Mouse (Mus musculus) forebrain, embryonic 10.5 days (tissue): ENCODE results near the gene Dock9. TPM values are rescaled to one million over a fixed set of nuclear protein-coding genes. Genes with fewer than 3 reads are reported as not detected.

Experiments used
- DNase-seq: peaks from one replicate; pipeline ENCODE4 v3.0.0-alpha.2; 2017; ENCODE audit warnings: low spot score; ENCODE audit errors: extremely low spot score
- H3K27ac ChIP-seq: fragments of 300-500 bp; sonication (generic); 2 replicates; pipeline ENCODE4 v1.5.1; 2016; ENCODE audit warnings: mild to moderate bottlenecking
- H3K27me3 ChIP-seq: fragments of 300-500 bp; sonication (generic); 2 replicates; pipeline ENCODE4 v1.6.1; 2016; ENCODE audit warnings: mild to moderate bottlenecking; ENCODE audit not compliant: poor library complexity, severe bottlenecking
- H3K36me3 ChIP-seq: fragments of 300-500 bp; sonication (generic); replicated peaks from 2 replicates; pipeline ENCODE4 v1.6.1; 2016; ENCODE audit warnings: mild to moderate bottlenecking, moderate library complexity
- H3K4me1 ChIP-seq: fragments of 300-500 bp; sonication (generic); 2 replicates; pipeline ENCODE4 v1.6.1; 2016
- H3K4me3 ChIP-seq: fragments of 300-500 bp; sonication (generic); 2 replicates; pipeline ENCODE4 v1.5.1; 2016; ENCODE audit warnings: mild to moderate bottlenecking, moderate library complexity
- H3K9me3 ChIP-seq: fragments of 300-500 bp; sonication (generic); 2 replicates; pipeline ENCODE4 v1.6.1; 2016; ENCODE audit warnings: mild to moderate bottlenecking, moderate library complexity
- WGBS: fragments of 180-500 bp; shearing (Covaris S2); methylation state at CpG from one replicate; pipeline ENCODE4 v1.1.7; 2016; 5-methylcytosine and 5-hydroxymethylcytosine counted together
- polyA plus RNA-seq: library from polyadenylated mRNA; unstranded; fragments of >200 nt; fragmentation: Nextera tagmentation; extraction: Ambion mirVana; gene quantifications from 2 replicates; pipeline ENCODE4 v1.2.1, GENCODE M21; 2016

Dock9 gene
- polyA plus RNA-seq, 1 experiment from 2014 or later, result 3.7 TPM

- Histone ChIP-seq H3K9me3 (peaks cover 16% of the 10 kb centered on the region), H3K36me3 (no peaks in the 10 kb centered on the region)
- DNase-seq, result no peak
These were observed 9.2 kb upstream of the Dock9 start for GRCm38 (mm10) chr14:121806791-121807190.

GRCm38 (mm10) chr14:121806316-121806715 is 8.7 kb upstream of the Dock9 start:
- H3K36me3 ChIP-seq, result no peaks in the 10 kb centered on the region
- H3K4me3 ChIP-seq, result no peak overlapping the region
- WGBS, result 81% methylated on average over 3 of the region's 3 CpGs
- no peak for DNase-seq
- H3K4me1 ChIP-seq, result no peaks in the 10 kb centered on the region
- no peaks in the 10 kb centered on the region for H3K27me3 ChIP-seq
- H3K27ac ChIP-seq, result no peak overlapping the region
- peaks cover 15% of the 10 kb centered on the region for H3K9me3 ChIP-seq

More at GRCm38 (mm10) chr14:121806791-121807190, 9.2 kb upstream of the Dock9 start:
- no peak overlapping the region for H3K27ac ChIP-seq
- 77% methylated on average over 4 of the region's 4 CpGs for WGBS
- H3K4me1 ChIP-seq, result no peaks in the 10 kb centered on the region
- no peak overlapping the region for H3K4me3 ChIP-seq
- no peaks in the 10 kb centered on the region for H3K27me3 ChIP-seq

- H3K27ac ChIP-seq, result no peak overlapping the region
- DNase-seq, result no peak
- WGBS, result 88% methylated on average over 4 of the region's 4 CpGs
These were observed 6.8 kb upstream of the Dock9 start for GRCm38 (mm10) chr14:121804461-121804860.

GRCm38 (mm10) chr14:121800962-121801361 is 3.3 kb upstream of the Dock9 start:
- Histone ChIP-seq H3K9me3 (no peaks in the 10 kb centered on the region), H3K4me1 (peaks cover 20% of the 10 kb centered on the region), H3K36me3 (no peaks in the 10 kb centered on the region), H3K27me3 (peaks cover 14% of the 10 kb centered on the region), H3K4me3 (no peak overlapping the region), H3K27ac (no peak overlapping the region)
- 23% methylated on average over 2 of the region's 2 CpGs for WGBS
- DNase-seq, result no peak

More at GRCm38 (mm10) chr14:121804461-121804860, 6.8 kb upstream of the Dock9 start:
- Histone ChIP-seq H3K36me3 (no peaks in the 10 kb centered on the region), H3K4me3 (no peak overlapping the region), H3K4me1 (no peaks in the 10 kb centered on the region), H3K27me3 (no peaks in the 10 kb centered on the region), H3K9me3 (no peaks in the 10 kb centered on the region)

GRCm38 (mm10) chr14:121799112-121799511 is 1.5 kb upstream of the Dock9 start:
- H3K4me3 ChIP-seq, result no peak overlapping the region
- H3K9me3 ChIP-seq, result no peaks in the 10 kb centered on the region
- WGBS, result 85% methylated on average over 7 of the region's 7 CpGs
- no peaks in the 10 kb centered on the region for H3K36me3 ChIP-seq
- DNase-seq, result no peak
- H3K4me1 ChIP-seq, result peaks cover 20% of the 10 kb centered on the region
- no peak overlapping the region for H3K27ac ChIP-seq
- H3K27me3 ChIP-seq, result peaks cover 29% of the 10 kb centered on the region

- DNase-seq, result peak; percentile 92
- under 1% methylated on average over 22 of the region's 22 CpGs for WGBS
- Histone ChIP-seq H3K36me3 (no peaks in the 10 kb centered on the region), H3K9me3 (no peaks in the 10 kb centered on the region), H3K4me3 (peak overlapping the region; percentile 80), H3K4me1 (peaks cover 20% of the 10 kb centered on the region), H3K27ac (peak overlapping the region; percentile 89), H3K27me3 (peaks cover 29% of the 10 kb centered on the region)
These were observed 768 bp upstream of the Dock9 start for GRCm38 (mm10) chr14:121798411-121798799.

- H3K27ac ChIP-seq, result peak overlapping the region; percentile 89
- H3K9me3 ChIP-seq, result no peaks in the 10 kb centered on the region
- peaks cover 20% of the 10 kb centered on the region for H3K4me1 ChIP-seq
- no peaks in the 10 kb centered on the region for H3K36me3 ChIP-seq
- H3K27me3 ChIP-seq, result peaks cover 29% of the 10 kb centered on the region
- WGBS, result 10% methylated on average over 28 of the region's 28 CpGs
- H3K4me3 ChIP-seq, result peak overlapping the region; percentile 80
- DNase-seq, result no peak
These were observed 823 bp downstream of the Dock9 start for GRCm38 (mm10) chr14:121796571-121797456.

GRCm38 (mm10) chr14:121795536-121795935 is 2.1 kb downstream of the Dock9 start:
- H3K36me3 ChIP-seq, result no peaks in the 10 kb centered on the region
- H3K27me3 ChIP-seq, result peaks cover 29% of the 10 kb centered on the region
- no peak for DNase-seq
- no peak overlapping the region for H3K27ac ChIP-seq
- no peak overlapping the region for H3K4me3 ChIP-seq
- H3K9me3 ChIP-seq, result no peaks in the 10 kb centered on the region
- 90% methylated on average over 7 of the region's 7 CpGs for WGBS
- H3K4me1 ChIP-seq, result peaks cover 20% of the 10 kb centered on the region

- WGBS, result 71% methylated on average over 5 of the region's 5 CpGs
- H3K27ac ChIP-seq, result no peak overlapping the region
- peaks cover 18% of the 10 kb centered on the region for H3K4me1 ChIP-seq
- no peaks in the 10 kb centered on the region for H3K9me3 ChIP-seq
- no peak for DNase-seq
- H3K36me3 ChIP-seq, result no peaks in the 10 kb centered on the region
- no peak overlapping the region for H3K4me3 ChIP-seq
- peaks cover 29% of the 10 kb centered on the region for H3K27me3 ChIP-seq
These were observed 4.0 kb downstream of the Dock9 start for GRCm38 (mm10) chr14:121793639-121794038.

GRCm38 (mm10) chr14:121791935-121792334 is 5.7 kb downstream of the Dock9 start:
- DNase-seq, result no peak
- 80% methylated on average over 2 of the region's 2 CpGs for WGBS
- no peak overlapping the region for H3K4me3 ChIP-seq

GRCm38 (mm10) chr14:121791112-121791511 is 6.5 kb downstream of the Dock9 start:
- no peaks in the 10 kb centered on the region for H3K36me3 ChIP-seq
- 89% methylated on average over 7 of the region's 7 CpGs for WGBS
- no peak for DNase-seq

More at GRCm38 (mm10) chr14:121791935-121792334, 5.7 kb downstream of the Dock9 start:
- Histone ChIP-seq H3K27me3 (peaks cover 24% of the 10 kb centered on the region), H3K27ac (no peak overlapping the region), H3K36me3 (no peaks in the 10 kb centered on the region), H3K9me3 (no peaks in the 10 kb centered on the region), H3K4me1 (peaks cover 6% of the 10 kb centered on the region)

GRCm38 (mm10) chr14:121789273-121789672 is 8.4 kb downstream of the Dock9 start:
- Histone ChIP-seq H3K27me3 (no peaks in the 10 kb centered on the region), H3K4me3 (no peak overlapping the region), H3K36me3 (no peaks in the 10 kb centered on the region), H3K4me1 (no peaks in the 10 kb centered on the region), H3K9me3 (no peaks in the 10 kb centered on the region), H3K27ac (no peak overlapping the region)
- no peak for DNase-seq
- WGBS, result 70% methylated on average over 3 of the region's 3 CpGs

More at GRCm38 (mm10) chr14:121791112-121791511, 6.5 kb downstream of the Dock9 start:
- H3K27me3 ChIP-seq, result peaks cover 16% of the 10 kb centered on the region
- no peaks in the 10 kb centered on the region for H3K4me1 ChIP-seq
- no peaks in the 10 kb centered on the region for H3K9me3 ChIP-seq
- no peak overlapping the region for H3K4me3 ChIP-seq
- no peak overlapping the region for H3K27ac ChIP-seq

- Histone ChIP-seq H3K4me3 (no peak overlapping the region), H3K27me3 (no peaks in the 10 kb centered on the region), H3K27ac (no peak overlapping the region), H3K36me3 (no peaks in the 10 kb centered on the region), H3K4me1 (no peaks in the 10 kb centered on the region), H3K9me3 (no peaks in the 10 kb centered on the region)
- no peak for DNase-seq
- WGBS, result 86% methylated on average over 6 of the region's 6 CpGs
These were observed 9.2 kb downstream of the Dock9 start for GRCm38 (mm10) chr14:121788451-121788850.
